Mouse (Mus musculus) adrenal gland (tissue): ENCODE results near the gene Prkcb.

Experiments used
- intact Hi-C: fragments of 180-260 bp; cut with DNase I; formaldehyde crosslinking; loops from one replicate; pipeline ENCODE4 v1.15.1; 2025

The Prkcb gene

DNA sequence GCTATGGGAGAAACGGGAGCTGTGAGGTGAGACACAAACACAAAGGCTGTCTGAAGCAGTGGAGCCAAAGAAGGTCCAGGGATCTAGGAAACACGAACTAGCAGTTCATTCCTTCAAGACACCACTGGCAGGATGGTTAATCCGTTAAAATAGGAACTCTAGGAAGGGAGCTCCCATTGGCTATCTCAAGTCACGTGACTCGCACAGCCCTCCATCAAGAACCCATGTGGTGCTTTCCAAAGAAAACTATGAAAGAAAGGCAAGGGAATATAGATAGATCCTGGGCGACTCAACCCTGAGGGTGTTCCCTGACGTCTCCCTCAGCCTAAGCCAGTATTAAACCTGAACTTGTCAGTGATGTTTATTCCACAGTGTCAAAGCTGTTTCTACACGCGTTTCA, 31.0 kb downstream of the Prkcb start:
- intact Hi-C loops = no loop called here

DNA sequence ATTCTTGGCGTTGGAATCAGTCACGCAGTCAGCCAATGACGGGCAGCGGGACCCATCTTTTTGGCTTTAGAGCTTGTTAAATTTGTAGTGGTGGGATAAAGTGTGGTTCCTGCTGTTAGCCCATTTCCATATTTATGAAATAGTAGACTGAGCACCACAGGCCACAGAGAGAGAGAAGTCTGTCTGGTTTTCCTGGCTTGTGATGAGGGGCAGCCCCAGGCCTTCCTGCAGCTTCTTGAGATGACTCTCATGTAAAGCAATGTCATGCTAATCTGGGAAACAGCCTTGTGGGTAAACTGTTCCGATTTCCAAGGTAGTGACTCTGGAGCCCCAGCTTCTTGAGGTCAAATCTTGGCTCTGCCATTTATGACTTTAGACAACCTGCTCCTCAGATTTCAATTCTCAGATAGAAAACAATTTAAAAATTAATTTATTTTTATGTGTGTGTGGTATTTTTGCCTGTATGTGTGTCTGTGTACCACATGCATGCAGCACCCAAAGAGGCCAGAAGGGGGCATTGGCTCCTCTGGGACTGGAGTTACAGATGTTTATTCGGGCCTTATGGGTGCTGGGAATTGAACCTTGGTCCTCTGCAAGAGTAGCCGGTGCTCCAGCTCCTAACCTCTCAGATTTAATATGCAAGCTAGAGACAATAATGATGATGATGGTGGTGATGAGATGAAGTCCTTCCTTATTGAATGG, 32.4 kb downstream of the Prkcb start:
- intact Hi-C loops = no loop called here

DNA sequence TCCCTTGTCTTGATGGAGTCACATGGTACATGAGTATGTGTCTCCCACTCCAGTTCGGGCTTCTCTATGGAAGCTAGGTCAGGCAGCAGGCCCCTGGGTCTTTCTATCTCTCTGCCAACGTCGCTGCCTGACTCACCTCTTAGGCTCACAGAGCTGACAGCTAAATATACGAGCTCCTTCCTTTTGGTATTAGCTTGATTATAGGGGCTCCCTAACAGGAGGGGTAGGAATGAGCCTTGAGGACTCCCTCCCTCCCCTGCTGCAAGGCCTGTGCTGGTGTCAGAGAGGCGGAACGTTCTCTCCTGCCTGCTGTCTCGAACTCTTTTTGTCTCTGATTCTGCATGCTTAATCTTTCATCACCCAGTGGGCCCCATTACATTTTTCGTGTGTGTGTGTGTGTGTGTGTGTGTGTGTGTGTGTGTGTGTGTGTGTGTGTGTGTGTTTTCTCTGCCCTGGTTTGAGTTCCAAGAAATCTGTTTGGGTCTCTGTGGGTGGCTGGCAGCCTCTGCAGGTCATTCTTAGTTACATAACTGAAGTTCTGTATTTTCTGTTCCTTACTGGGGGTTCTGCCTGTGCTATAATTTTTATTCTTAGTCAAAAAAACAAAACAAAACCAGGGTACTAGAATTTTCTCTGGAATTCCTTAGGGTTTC, 33.6 kb downstream of the Prkcb start:
- intact Hi-C loops = no loop called here

DNA sequence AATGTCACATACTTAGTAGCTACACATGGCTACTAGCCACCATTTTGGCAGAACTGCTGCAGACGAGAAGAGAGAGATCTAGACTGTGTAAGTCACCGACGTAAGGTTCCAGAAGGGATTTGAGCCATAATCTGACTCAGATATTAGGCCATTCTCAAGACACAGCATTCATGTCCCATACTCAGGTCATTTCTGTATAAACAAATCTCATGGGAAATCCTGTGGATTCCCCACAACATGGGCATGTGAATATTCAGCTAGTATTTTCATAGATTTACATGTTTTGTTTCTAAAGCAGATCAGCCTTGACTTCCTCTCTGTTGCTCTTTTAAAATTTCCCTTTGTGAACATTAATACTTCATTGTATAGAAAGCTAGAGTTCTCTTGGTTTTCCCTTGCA, 39.4 kb downstream of the Prkcb start:
- intact Hi-C loops = no loop called here

DNA sequence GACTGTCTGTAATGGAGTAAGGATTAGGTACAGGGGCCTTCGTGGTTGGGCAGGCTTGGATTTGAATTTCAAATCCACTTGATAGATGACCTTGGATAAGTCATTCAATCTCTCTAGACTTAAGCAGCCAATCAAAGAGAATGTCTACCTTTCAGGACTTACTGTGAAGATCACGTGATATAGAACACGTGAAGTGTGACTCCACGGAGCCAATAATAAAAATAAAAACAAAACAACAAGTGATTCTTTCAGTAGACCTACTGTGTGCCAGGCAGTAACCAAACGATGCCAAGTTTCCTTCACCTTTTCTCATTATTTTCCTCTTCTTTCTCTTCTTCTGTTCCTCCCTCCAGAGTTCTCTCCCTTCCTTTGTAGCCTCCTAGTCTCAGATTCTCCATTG, 39.9 kb downstream of the Prkcb start:
- intact Hi-C loops = no loop called here

DNA sequence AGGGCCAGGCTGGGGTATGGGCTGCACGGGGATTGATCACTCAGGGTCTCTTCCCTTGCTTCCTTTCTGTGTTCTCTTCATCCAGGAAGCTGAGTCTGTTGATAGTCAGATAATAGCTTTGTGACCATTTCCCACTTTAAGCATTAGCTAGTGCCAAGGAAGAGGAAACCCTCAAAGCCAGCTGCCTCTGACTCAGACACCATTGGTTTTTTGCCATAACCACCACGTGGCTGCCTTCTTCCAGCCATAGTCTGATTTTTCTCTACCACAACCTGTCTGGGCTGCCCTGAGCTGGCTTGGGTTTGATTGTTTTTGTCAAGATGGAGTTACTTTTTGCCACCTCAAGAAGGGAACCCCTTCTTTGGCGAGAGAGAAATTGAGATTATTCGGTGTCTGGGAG, 41.0 kb downstream of the Prkcb start:
- intact Hi-C loops = no loop called here

DNA sequence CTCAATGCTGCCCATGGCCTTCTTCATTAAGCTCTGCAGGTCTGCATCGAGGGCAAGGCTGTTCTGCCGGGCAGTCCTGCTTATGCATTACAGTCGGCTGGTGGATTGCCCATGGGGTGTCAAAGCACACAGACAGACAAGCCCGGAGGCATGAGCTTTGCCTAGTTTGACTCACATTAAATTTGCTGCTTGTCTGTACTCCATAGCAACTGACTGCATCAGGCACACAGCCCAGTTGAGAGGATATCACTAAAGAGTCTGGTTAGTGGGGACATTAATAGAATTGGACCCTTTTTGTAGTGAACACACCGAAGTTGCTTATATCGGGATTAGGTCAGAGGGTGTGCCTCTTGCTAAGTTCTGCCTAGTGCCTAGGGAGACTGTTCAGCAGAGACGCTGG, 45.1 kb downstream of the Prkcb start:
- intact Hi-C loops = no loop called here

DNA sequence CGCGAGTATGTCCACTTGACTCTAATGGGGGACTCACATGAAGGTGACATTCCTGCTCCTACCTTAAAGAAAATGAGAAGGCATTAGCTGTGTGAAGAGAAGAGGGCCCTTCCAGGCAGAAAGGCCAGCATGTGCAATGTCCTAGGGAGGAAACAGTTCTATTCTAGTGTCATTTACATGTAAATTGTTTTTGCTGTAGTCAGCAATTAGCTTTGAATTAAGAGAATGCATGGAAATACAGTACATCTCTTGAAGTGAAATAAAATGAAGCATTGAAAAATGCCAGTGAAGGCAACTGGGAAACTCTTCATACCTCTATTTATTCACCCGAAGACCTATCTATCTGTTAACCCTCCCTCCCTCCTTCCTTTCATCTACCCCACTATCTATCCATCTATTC, 48.8 kb downstream of the Prkcb start:
- intact Hi-C loops = no loop called here

DNA sequence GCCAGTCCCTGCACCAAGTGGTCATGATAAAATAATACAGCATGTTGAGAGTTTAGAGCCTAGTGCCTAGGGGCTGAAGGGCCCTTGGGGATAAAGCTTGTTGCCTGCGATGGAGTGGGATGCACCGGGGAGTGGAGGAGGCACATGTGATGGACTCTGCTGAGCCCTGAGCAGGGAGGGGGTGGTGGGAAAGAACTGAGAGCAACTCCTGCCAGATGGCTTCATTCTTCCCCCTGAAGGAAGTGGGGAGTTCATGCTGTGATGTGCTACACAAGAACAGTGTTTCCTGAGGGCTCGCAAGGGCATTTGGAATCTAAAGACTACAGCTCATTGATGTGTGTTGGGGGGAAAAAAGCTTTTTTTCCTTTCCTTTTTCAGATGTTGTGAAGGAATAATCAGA, 49.5 kb downstream of the Prkcb start:
- intact Hi-C loops = no loop called here

DNA sequence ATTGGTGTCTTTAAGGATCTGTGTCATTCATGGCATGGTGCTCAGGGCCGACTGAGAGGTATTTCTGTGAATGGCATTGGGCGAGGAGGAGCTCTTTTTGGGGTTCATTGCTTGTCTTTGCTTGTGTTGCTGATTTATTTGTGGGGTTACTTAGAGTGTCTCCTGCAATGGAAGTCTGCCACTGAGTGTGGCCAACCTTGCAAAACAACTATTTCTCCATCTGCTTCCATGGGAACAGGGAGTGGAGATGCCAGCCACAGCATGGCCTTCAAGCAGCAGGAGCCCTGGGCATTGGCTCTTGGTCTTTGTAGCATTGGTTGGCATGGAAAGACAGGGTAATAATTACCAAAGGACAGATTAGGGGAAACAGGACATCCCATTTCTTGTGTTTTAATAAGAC, 50.9 kb downstream of the Prkcb start:
- intact Hi-C loops = no loop called here

DNA sequence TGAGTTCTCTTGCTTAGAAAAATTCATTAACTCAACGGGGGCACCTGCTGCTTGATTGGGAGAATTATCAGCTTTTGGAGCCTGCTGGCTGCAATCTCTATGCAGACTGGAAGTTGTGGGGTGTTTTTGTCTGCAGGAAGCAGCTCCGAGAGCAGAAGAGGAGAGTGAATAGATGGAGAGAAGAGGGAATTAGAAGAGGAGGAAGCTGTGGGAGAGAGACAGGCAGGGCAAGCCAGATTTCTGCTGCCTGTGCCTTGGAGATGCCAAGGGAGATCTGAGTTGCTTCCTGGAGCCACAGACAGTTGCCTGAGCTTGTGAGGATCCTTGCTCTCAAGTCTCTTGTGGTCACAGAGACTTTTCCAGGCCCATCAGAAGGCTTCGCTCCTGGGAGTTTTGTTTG, 53.3 kb downstream of the Prkcb start:
- intact Hi-C loops = no loop called here

DNA sequence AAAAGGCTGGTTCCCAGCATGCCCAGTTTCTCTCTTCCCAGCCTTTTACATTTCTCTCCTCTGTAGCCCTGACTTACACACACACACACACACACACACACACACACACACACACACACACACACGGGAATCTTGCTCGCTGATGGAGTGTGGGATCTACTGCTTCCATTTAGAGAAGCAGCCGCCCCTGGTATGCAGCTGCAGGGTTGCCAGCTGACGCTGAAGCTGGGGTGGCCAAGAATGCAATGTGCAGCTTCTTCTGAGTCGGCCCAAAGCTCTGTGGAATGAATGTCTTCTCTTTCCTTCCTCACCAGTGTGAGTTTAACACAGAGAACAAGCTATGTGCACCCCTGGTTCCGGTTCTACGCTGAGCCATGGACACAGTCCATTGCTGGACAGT, 56.1 kb downstream of the Prkcb start:
- intact Hi-C loops = no loop called here

DNA sequence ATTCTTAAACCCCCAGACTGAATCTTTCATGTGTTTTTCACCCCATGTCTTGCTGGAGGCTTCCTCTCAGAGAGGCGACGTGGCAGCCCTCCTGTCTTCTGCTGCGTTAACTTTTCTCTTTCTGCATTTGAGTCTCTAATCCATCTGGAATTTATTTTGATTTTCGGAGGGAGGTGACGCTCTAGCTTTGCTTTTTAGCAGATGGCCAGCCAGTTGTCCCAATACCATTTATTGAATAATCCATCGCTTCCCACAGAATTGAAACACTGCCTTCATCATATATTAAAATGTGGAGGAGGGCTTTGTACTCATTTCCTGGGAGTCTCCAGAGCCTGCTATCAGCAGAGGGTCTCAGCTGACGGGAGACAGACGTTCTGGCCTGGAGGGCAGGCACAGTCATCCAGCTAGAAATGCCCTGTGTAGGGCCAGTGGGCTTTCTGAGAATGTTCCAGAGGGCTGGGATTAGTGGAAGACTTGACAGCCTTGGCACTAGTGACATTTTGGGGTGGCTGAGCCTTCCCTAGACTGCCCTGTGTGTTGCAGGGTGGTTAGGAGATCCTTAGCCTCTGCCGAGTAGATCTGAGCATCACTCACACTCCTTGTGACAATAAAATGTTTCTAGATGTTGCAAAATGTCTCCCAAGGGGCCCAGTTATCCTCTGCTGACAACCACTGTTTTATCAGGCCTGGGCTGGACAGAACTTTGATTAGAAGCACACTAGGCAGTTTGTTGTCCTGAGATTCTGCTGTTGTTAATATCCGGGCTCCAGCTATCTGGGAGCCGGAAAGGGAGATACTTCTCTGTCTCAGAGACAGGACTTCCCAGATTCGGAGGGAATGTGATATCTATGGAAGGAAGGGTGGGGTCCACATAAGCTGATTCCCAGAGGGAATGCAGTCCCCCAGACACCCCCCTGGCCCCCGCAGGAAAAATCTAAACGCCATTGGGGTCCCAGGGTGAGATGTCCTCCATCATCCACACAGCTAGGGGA, 58.0 kb downstream of the Prkcb start:
- intact Hi-C loops = no loop called here

DNA sequence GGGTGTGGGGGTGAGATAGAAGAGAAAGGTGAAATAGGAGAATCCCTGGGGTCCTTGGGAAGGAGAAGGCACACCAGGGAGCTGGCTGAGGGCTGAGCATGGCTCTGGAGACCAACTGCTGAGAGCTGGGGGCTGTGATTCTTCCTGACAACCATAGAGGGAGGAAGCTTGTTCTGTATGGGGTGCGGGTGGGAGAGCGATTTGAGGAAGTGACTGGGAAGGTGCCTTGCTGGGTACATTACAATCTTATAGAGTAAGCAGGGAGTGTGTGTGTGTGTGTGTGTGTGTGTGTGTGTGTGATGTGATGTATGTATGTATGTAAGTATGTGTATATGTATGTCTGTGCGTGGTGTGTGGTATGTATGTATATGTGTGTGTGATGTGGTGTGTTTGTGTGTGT, 58.9 kb downstream of the Prkcb start:
- intact Hi-C loops = no loop called here

DNA sequence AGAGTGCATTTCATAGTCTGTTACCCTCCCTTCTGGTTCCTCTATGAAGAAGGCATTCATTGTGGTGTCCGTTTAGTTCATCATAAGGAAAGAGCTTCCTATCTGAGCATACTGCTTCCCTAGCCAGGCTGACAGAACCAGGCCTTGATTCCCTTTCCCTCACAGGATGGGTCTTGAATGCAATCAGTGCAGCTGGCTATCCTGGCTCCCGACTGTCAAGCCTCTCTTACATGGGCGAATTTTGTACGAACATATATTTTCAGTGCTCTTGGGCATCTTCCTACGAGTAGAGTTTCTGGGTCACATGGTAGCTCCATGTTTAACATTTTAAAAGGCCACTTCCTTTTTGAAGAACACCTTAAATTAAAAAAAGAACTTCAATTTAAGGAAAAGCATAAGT, 61.4 kb downstream of the Prkcb start:
- intact Hi-C loops = no loop called here

DNA sequence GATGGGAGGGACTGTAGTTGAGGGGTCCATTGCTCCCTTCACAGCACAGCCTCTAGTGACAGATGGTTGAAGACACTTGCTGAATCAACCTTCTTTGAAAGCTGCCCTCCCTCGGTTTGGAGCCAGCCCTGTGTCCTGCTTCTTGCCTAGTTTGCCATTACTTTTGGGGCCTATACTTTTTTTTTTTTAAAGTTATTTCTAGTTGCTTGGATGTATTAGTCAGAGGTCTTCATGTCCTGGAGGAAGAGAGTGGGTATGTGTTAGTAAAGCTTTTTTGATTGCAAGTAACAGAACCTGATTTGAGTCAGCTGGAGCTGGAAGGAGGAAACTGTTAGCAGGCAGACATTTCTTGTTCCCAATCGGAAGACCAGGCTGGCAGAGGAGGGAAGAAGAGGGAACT, 62.2 kb downstream of the Prkcb start:
- intact Hi-C loops = no loop called here

DNA sequence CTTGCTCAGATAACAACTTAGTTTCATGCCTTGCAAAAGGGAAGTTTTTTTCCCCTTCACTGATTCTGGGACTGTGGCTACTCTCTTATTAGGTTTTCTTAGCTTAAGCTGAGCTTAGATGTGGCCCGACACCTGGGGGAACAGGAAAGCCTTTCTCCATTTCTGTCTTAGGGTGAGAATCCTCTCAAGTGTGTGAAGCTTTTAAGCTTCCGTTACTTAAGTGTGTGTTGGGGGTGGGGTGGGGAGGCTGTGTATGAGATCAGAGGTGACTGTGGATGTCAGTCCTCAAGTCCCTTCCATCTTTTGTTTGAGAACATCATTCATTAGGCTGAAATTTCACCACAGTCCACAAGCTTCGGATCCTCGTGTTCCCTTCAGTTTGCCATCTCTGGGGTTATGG, 63.3 kb downstream of the Prkcb start:
- intact Hi-C loops = no loop called here

DNA sequence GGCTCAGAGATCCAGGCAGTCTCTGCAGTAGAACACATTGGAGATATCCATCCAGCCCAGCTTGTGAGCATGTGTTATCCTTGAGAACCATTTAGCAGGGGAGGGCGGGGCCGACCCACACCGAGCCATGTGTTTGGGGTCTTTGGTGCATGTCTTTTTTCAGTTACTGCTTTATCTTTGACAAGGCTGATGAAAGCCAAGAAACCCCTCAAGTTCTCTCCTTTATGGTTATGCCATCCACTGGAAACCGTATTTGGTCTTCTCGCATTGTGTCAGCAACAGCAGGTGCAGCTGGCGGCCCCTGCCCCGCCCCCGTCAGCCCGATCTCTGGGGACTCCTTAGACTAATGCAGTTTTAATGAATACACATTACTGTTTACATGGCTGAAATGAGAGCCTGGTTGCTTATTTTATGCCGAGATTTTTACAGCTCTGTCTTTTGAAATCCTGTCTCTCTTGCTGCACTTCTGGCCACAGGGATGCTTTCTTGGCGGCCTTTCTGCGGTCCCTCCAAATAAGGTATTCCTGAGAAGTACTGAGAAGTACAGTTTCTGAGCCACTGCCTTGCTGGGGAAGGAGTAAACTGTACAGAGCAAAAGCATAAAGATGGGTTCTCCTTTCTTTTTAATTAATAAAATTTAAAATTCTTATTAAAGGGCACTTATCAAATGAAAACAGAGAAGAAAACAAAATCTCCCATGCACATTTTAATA, 64.2 kb downstream of the Prkcb start:
- intact Hi-C loops = no loop called here

DNA sequence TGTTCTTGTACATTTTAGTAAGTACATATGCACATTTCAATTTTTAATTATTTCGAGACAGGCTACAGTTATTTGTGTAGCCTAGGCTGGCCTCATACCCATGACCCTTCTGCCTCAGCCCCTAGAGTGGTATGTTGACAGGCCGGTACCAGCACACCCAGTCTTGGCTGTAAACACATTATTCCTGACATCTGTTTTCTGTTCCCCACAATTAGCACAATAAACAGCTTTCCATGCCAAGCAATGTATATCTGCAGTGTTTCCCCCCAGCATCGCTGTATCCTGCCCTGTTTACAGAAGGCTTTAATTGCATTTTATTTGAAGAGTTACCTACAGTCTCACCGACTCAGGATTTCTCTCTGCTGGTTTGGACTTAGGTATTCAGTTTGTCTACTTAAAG, 64.8 kb downstream of the Prkcb start:
- intact Hi-C loops = no loop called here

DNA sequence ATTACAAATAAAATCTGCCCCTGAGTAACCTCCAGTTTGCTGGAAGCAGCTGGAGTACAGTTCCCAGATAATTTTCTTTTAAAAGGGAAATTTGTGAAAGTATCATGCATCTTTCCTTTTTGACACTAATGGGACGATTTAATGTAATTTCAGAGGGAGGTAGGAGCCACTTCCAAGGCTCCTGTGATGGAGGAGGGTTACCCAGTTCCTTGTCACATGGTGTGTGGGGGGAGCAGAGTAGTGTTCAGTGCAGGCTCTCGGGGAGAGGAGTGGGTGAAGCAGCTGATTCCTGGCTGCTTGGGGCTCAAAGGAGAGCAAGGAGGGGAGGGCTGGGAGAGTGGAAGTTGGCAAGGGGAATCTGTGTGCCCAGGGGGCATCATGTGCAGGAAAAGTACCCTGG, 68.4 kb downstream of the Prkcb start:
- intact Hi-C loops = no loop called here

DNA sequence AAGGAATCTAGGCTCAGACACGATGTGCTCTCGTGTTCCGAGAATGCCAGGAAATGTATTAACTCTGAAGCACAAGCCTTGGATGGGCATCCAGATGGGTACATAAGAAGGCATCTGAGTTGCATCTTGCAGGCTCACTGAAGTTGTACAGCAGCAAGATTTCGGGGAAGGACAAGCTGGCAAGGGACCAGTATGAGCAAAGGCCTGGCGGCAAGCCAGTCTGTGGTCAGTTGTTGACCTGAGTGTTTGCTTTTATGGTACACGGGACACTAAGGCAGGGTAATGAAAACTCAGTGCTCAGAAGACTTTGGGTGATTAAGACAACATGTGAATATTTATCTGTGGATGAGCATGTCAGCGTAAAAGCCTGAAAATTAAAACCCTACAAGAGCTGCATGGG, 69.3 kb downstream of the Prkcb start:
- intact Hi-C loops = no loop called here

DNA sequence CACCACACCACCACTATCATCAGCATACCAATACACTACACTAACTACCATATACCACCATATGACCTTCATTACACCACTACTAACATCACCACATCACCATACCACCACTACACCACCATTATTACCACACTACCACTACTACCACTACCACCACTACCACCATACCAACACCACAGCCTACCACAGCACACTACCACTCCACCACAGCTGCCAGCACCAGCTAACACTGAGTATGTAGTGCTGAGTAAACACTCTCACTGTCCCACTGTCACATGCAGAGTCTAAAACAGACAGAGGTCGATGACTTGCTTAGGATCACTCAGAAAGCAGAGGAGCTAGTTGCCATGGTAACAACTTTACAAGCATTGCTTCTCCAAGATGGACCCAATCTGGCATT, 78.1 kb downstream of the Prkcb start:
- intact Hi-C loops = no loop called here
